Mouse (Mus musculus): Measurements from ENCODE around the gene Psmc6. TPM values are rescaled to one million over a fixed set of nuclear protein-coding genes. Genes with fewer than 3 reads are reported as not detected.

Psmc6 gene
- total and polyA plus RNA-seq, 3 experiments, result 90.3 to 288 (median 193) TPM

DNA sequence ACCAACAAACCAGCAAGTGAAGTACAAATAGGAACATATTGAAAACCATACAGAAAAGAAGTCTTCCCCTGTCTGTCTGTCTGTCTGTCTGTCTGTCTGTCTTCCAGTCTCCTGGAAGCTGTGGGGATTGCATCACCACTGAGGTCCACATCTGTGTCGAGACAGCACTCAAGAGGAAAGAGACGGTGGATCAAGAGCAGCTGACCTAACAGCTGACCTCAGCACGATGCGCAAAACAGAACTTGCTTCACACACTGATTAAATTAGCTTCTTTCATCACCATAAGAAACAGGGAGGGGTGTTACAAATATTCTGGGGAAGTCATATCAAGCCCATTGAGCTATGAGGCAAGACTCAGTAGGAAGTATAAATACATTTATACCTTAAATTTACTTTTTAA is 38.0 kb upstream of the Psmc6 start:
- in situ Hi-C loops (cut with MboI; ENCODE audit: low pct_ligation_motif_present, low pct_unique_long_range_greater_than_20kb, low sequenced_read_pairs), result no loop called here
- dilution Hi-C loops (cut with MboI; ENCODE audit: extremely low pct_ligation_motif_present, extremely low pct_unique_long_range_greater_than_20kb, low sequenced_read_pairs), result no loop called here
- Histone ChIP-seq H3K9ac (ENCODE audit: insufficient read depth, low read depth) (no peak overlapping the region), H3K4me3 (replicated peaks in 1 of 3; ENCODE audit: low read depth in 2 of 3, low read length in 2 of 3, poor library complexity in 1 of 3) (no peak overlapping the region), H3K27ac (ENCODE audit: insufficient read depth, low read depth) (no peak overlapping the region), H3K9me3 (replicated peaks; ENCODE audit: low read length) (no peaks in the 10 kb centered on the region), H3K36me3 (replicated peaks in 1 of 2; ENCODE audit: control insufficient read depth in 1 of 2, insufficient read depth in 1 of 2, low read length in 1 of 2) (peaks cover 50 to 78% of the 10 kb centered on the region in 2 experiments), H3K4me1 (ENCODE audit: control insufficient read depth in 1 of 2, insufficient read depth in 2 of 2) (no peaks in the 10 kb centered on the region), H3K79me2 (replicated peaks; ENCODE audit: control insufficient read depth, extremely low read depth, insufficient read depth, poor library complexity, severe bottlenecking) (no peaks in the 10 kb centered on the region; the same call in 1 of the 2 replicates), H3K27me3 (replicated peaks) (no peaks in the 10 kb centered on the region), H3K4me2 (ENCODE audit: insufficient read depth, low read depth, poor library complexity, severe bottlenecking) (no peak overlapping the region)
- no peak for DNase-seq (ENCODE audit: extremely low read depth)
- TF ChIP-seq GABPA (IDR thresholded peaks at IDR 0.05; ENCODE audit: insufficient replicate concordance, low read depth, low read length) (no peak), PAX5 (IDR thresholded peaks at IDR 0.05; ENCODE audit: low read length) (no peak), ETS1 (conservative IDR thresholded peaks at IDR 0.05; ENCODE audit: low read depth, low read length) (no peak), IRF4 (IDR thresholded peaks at IDR 0.05; ENCODE audit: low read depth, low read length) (no peak), RAD21 (IDR thresholded peaks at IDR 0.05; ENCODE audit: low read depth, low read length) (no peak), ZC3H11A (IDR thresholded peaks at IDR 0.05; ENCODE audit: low read depth, low read length) (no peak), BHLHE40 (IDR thresholded peaks at IDR 0.05; ENCODE audit: low read depth, low read length) (no peak), MEF2A (IDR thresholded peaks at IDR 0.05; ENCODE audit: borderline replicate concordance, low read depth, low read length) (no peak), CHD1 (IDR thresholded peaks at IDR 0.05; ENCODE audit: low read depth, low read length) (no peak), UBTF (IDR thresholded peaks at IDR 0.05; ENCODE audit: low read depth, low read length) (no peak), CTCF (conservative IDR thresholded peaks at IDR 0.05 in 1 of 2, IDR thresholded peaks at IDR 0.05 in 1 of 2; ENCODE audit: low read depth in 2 of 2, low read length in 2 of 2) (no peak), USF2 (conservative IDR thresholded peaks at IDR 0.05; ENCODE audit: low read depth, low read length) (no peak), MAZ (IDR thresholded peaks at IDR 0.05; ENCODE audit: low read depth, low read length) (no peak), MAX (IDR thresholded peaks at IDR 0.05; ENCODE audit: low read length) (no peak), TBP (conservative IDR thresholded peaks at IDR 0.05; ENCODE audit: low read depth, low read length) (no peak), KAT2A (IDR thresholded peaks at IDR 0.05; ENCODE audit: insufficient replicate concordance, low read length) (no peak), SMC3 (IDR thresholded peaks at IDR 0.05; ENCODE audit: low read depth, low read length) (no peak), USF1 (IDR thresholded peaks at IDR 0.05; ENCODE audit: low read depth, low read length) (no peak)

DNA sequence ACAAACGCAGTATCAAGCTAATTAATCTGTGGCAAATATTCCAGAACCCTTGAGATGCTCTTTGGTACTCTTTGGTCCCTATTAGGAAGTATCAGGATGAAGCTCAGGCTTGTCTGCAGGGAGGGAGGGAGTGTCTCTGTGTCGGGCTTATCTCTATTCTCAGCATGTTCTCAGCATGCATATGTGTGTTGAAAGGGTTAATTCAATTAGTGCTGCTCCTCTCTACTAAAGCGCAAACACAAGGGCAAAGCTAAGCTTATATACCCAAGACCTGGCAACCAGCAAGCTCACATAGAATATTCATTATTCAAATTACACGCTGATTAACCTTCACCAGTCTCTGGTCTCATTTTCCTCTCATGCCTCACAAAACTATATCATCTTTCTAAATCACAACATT is 25.6 kb upstream of the Psmc6 start:
- in situ Hi-C loops (cut with MboI; ENCODE audit: low pct_ligation_motif_present, low pct_unique_long_range_greater_than_20kb, low sequenced_read_pairs), result no loop called here
- no peak overlapping the region for H3K4me3 ChIP-seq (replicated peaks in 1 of 3; ENCODE audit: low read depth in 2 of 3, low read length in 2 of 3, poor library complexity in 1 of 3)
- no peaks in the 10 kb centered on the region for H3K27me3 ChIP-seq (replicated peaks)
- peaks cover 52 to 84% of the 10 kb centered on the region in 2 experiments for H3K36me3 ChIP-seq (replicated peaks in 1 of 2; ENCODE audit: control insufficient read depth in 1 of 2, insufficient read depth in 1 of 2, low read length in 1 of 2)
- dilution Hi-C loops (cut with MboI; ENCODE audit: extremely low pct_ligation_motif_present, extremely low pct_unique_long_range_greater_than_20kb, low sequenced_read_pairs), result no loop called here
- peaks cover 31% of the 10 kb centered on the region for H3K79me2 ChIP-seq (replicated peaks; ENCODE audit: control insufficient read depth, extremely low read depth, insufficient read depth, poor library complexity, severe bottlenecking)
- no peak overlapping the region for H3K9ac ChIP-seq (ENCODE audit: insufficient read depth, low read depth)
- TF ChIP-seq TBP (conservative IDR thresholded peaks at IDR 0.05; ENCODE audit: low read depth, low read length) (no peak), ZMIZ1 (IDR thresholded peaks at IDR 0.05; ENCODE audit: low read depth, low read length) (no peak), KAT2A (IDR thresholded peaks at IDR 0.05; ENCODE audit: insufficient replicate concordance, low read length) (no peak), E2F4 (IDR thresholded peaks at IDR 0.05; ENCODE audit: insufficient replicate concordance, low read depth, low read length) (no peak), ZKSCAN1 (IDR thresholded peaks at IDR 0.05; ENCODE audit: borderline replicate concordance, low read depth, low read length) (no peak), USF1 (IDR thresholded peaks at IDR 0.05; ENCODE audit: low read depth, low read length) (no peak), MYC (IDR thresholded peaks at IDR 0.05; ENCODE audit: low read depth, low read length) (no peak), NRF1 (IDR thresholded peaks at IDR 0.05; ENCODE audit: low read depth, low read length) (no peak), UBTF (IDR thresholded peaks at IDR 0.05; ENCODE audit: low read depth, low read length) (no peak)
- H3K9me3 ChIP-seq (replicated peaks; ENCODE audit: low read length), result no peaks in the 10 kb centered on the region
- H3K4me1 ChIP-seq (ENCODE audit: control insufficient read depth in 1 of 2, insufficient read depth in 2 of 2), result peaks cover 2 to 8% of the 10 kb centered on the region in 2 experiments; a peak in 3 of 4 replicates
- no peak overlapping the region for H3K27ac ChIP-seq (ENCODE audit: insufficient read depth, low read depth)
- no peak for DNase-seq (ENCODE audit: extremely low read depth)
- H3K4me2 ChIP-seq (ENCODE audit: insufficient read depth, low read depth, poor library complexity, severe bottlenecking), result no peak overlapping the region

All from CH12.LX (cell line).